Mouse (Mus musculus): ENCODE measurements around the gene Fastk.

Gene Fastk

DNA sequence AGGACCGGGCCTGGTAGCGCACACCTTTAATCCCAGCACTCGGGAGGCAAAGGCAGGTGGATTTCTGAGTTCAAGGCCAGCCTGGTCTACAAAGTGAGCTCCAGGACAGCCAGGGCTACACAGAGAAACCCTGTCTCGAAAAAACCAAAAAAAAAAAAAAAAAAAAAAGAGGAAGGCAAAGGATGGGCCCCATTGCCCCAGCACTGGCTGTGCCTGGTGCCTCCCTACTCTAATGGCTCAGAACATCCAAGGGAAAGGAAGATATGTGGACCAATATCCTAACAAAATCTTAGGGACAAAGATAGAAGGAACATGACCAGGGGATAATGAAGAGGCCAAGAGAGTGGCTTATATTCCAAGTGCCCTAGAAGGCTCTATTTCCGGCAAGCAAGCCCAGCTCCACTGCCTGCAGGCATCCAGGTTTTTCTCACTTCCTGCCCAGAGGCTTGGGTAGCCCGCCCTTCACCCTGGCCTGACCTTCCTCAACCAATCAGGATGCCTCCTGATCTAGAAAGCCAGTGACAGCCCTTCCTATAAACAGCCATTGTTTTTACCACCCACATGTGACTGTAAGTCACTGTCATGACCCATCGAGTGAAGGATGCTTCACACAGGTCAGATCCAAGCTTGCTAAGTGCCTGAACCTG is 56.0 kb downstream of the Fastk start:
- DNase-seq, result peak; percentile 33 to 59
